Mouse (Mus musculus): Measurements from ENCODE around the gene Gm17571.

- TF ChIP-seq CTCF (IDR thresholded peaks at IDR 0.05; ENCODE audit: extremely low read depth, insufficient read length, insufficient replicate concordance, low read depth, low read length) (no peak), POLR2A (IDR thresholded peaks at IDR 0.05; ENCODE audit: low read depth, low read length) (no peak)
Observed at GRCm38 (mm10) chr9:13495530-13495929, 49.0 kb upstream of the Gm17571 start.
